Mouse (Mus musculus) forebrain, postnatal 0 days (tissue): ENCODE measurements at regions not wholly inside any gene's neighbourhood (a gene's known extent, or its start where the extent isn't known, plus 50 kb on each side); places are given as distances from the start of the nearest gene placed in this dataset.

Source experiments
- ATAC-seq: fragments of 200-750 bp; cut with Nextera tagmentation; 2 replicates; pipeline ENCODE4 v1.8.0; 2017; ENCODE audit warnings: mild to moderate bottlenecking, moderate library complexity
- DNase-seq: peaks from one replicate; pipeline ENCODE4 v3.0.0-alpha.2; 2015
- H3K27ac ChIP-seq: fragments of 300-500 bp; sonication (generic); 2 replicates; pipeline ENCODE4 v1.5.1; 2014; ENCODE audit warnings: low read depth, mild to moderate bottlenecking, antibody characterized with exemption, low read length, moderate library complexity, mixed read lengths
- H3K27me3 ChIP-seq: fragments of 300-500 bp; sonication (generic); 2 replicates; pipeline ENCODE4 v1.6.1; 2014; ENCODE audit warnings: mild to moderate bottlenecking, low read length, mixed read lengths; ENCODE audit not compliant: insufficient read depth
- H3K36me3 ChIP-seq: fragments of 300-500 bp; sonication (generic); 2 replicates; pipeline ENCODE4 v1.6.1; 2014; ENCODE audit warnings: mild to moderate bottlenecking, moderate library complexity; ENCODE audit not compliant: insufficient read depth
- H3K4me1 ChIP-seq: fragments of 300-500 bp; sonication (generic); 2 replicates; pipeline ENCODE4 v1.6.1; 2014; ENCODE audit warnings: antibody characterized with exemption; ENCODE audit not compliant: insufficient read depth
- H3K4me2 ChIP-seq: fragments of 300-500 bp; sonication (generic); 2 replicates; pipeline ENCODE4 v1.6.1; 2014; ENCODE audit warnings: low read depth, mild to moderate bottlenecking, moderate library complexity
- H3K4me3 ChIP-seq: fragments of 300-500 bp; sonication (generic); 2 replicates; pipeline ENCODE4 v1.5.1; 2014; ENCODE audit warnings: low read depth, low read length, mixed read lengths
- H3K9ac ChIP-seq: fragments of 300-500 bp; sonication (generic); 2 replicates; pipeline ENCODE4 v1.6.1; 2014; ENCODE audit warnings: mild to moderate bottlenecking
- H3K9me3 ChIP-seq: fragments of 300-500 bp; sonication (generic); 2 replicates; pipeline ENCODE4 v1.6.1; 2016; ENCODE audit warnings: low read length
- CTCF ChIP-seq: sonication (generic); IDR thresholded peaks from 2 replicates; pipeline ENCODE4 v1.5.1; 2016; ENCODE audit warnings: antibody characterized with exemption, control low read depth, low read depth
- WGBS: fragments of 180-500 bp; shearing (Covaris S2); extraction: QIAGEN DNeasy Blood & Tissue Kit; methylation state at CpG from one replicate; pipeline ENCODE4 v1.1.7; 2014; 5-methylcytosine and 5-hydroxymethylcytosine counted together

GRCm38 (mm10) chr7:138503016-138503415 is 105.5 kb upstream of the Tcerg1l start:
- 89% methylated on average over 3 of the region's 3 CpGs for WGBS
- ATAC-seq, result no peak

GRCm38 (mm10) chr7:138501347-138502014 is 104.0 kb upstream of the Tcerg1l start:
- H3K4me3 ChIP-seq, result no peak overlapping the region
- DNase-seq, result peak; percentile 74
- H3K4me2 ChIP-seq, result no peak overlapping the region
- no peaks in the 10 kb centered on the region for H3K36me3 ChIP-seq
- H3K27ac ChIP-seq, result no peak overlapping the region
- no peaks in the 10 kb centered on the region for H3K27me3 ChIP-seq
- TF ChIP-seq CTCF, result no peak
- no peaks in the 10 kb centered on the region for H3K9me3 ChIP-seq
- 19% methylated on average over 14 of the region's 14 CpGs for WGBS
- no peak overlapping the region for H3K9ac ChIP-seq
- H3K4me1 ChIP-seq, result no peaks in the 10 kb centered on the region
- peak; percentile 69 for ATAC-seq

More at GRCm38 (mm10) chr7:138503016-138503415, 105.5 kb upstream of the Tcerg1l start:
- no peak for TF ChIP-seq CTCF
- Histone ChIP-seq H3K4me2 (no peak overlapping the region), H3K36me3 (no peaks in the 10 kb centered on the region), H3K4me3 (no peak overlapping the region), H3K9me3 (no peaks in the 10 kb centered on the region), H3K9ac (no peak overlapping the region), H3K4me1 (no peaks in the 10 kb centered on the region), H3K27me3 (no peaks in the 10 kb centered on the region), H3K27ac (no peak overlapping the region)
- no peak for DNase-seq

- Histone ChIP-seq H3K4me3 (no peak overlapping the region), H3K4me1 (no peaks in the 10 kb centered on the region), H3K36me3 (no peaks in the 10 kb centered on the region), H3K27ac (no peak overlapping the region), H3K4me2 (no peak overlapping the region), H3K9ac (no peak overlapping the region), H3K9me3 (no peaks in the 10 kb centered on the region), H3K27me3 (no peaks in the 10 kb centered on the region)
- 67% methylated on average over 2 of the region's 2 CpGs for WGBS
- ATAC-seq (no peak), DNase-seq (no peak)
- TF ChIP-seq CTCF, result no peak
Measured at GRCm38 (mm10) chr7:138497771-138498170, 100.2 kb upstream of the Tcerg1l start.

DNA sequence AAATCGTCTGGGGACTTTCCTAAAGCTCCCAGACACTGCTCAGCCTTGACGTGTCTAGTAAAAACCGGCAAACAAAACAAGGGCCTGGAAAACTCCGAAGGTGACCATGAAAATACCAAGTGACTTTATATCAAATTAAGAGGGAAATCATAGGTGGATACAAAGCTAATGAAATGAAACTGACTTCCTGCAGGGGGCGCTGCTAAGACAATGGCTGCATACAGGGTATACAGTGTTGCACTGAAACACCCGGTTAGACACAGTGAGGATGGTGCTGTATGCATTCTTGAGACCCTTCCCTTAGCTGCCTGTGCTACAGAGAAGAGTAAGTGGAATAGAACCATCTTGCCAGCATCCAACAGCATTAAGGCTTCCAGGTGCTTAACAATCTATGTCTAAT is 99.7 kb upstream of the Tcerg1l start:
- DNase-seq (no peak), ATAC-seq (no peak)
- Histone ChIP-seq H3K4me3 (no peak overlapping the region), H3K27me3 (no peaks in the 10 kb centered on the region), H3K27ac (no peak overlapping the region), H3K9ac (no peak overlapping the region), H3K36me3 (no peaks in the 10 kb centered on the region), H3K4me1 (no peaks in the 10 kb centered on the region), H3K4me2 (no peak overlapping the region), H3K9me3 (no peaks in the 10 kb centered on the region)
- TF ChIP-seq CTCF, result peak; percentile 26; the same call in 1 of the 2 replicates
- 60% methylated on average over 6 of the region's 6 CpGs for WGBS

GRCm38 (mm10) chr7:138493661-138494060 is 96.1 kb upstream of the Tcerg1l start:
- H3K27me3 ChIP-seq, result no peaks in the 10 kb centered on the region
- H3K36me3 ChIP-seq, result no peaks in the 10 kb centered on the region
- DNase-seq (no peak), ATAC-seq (no peak)
- H3K27ac ChIP-seq, result no peak overlapping the region
- H3K4me3 ChIP-seq, result no peak overlapping the region
- H3K9ac ChIP-seq, result no peak overlapping the region
- WGBS, result 55% methylated on average over 4 of the region's 4 CpGs
- H3K4me1 ChIP-seq, result no peaks in the 10 kb centered on the region
- H3K4me2 ChIP-seq, result no peak overlapping the region
- TF ChIP-seq CTCF, result no peak
- no peaks in the 10 kb centered on the region for H3K9me3 ChIP-seq

DNA sequence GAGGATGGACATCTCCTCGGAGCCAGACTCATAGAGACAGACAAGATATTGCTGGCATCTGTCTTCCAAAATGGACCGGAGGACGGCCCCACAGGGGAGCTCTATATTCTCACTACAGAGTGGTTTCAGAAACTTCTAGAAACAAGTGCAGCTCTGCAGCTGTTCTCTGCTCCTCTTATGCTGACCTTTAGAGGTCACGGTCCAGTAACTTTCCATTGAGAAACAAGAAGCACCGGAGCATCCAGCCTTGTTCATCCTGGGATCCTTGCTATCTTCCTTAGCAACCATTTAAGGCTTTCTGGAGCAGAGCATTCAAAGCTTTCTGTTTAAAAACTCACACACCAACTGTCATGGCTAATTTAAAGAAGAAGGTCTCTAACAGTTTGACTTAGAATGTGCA is 94.7 kb upstream of the Tcerg1l start:
- TF ChIP-seq CTCF, result no peak
- 82% methylated on average over 5 of the region's 5 CpGs for WGBS

DNA sequence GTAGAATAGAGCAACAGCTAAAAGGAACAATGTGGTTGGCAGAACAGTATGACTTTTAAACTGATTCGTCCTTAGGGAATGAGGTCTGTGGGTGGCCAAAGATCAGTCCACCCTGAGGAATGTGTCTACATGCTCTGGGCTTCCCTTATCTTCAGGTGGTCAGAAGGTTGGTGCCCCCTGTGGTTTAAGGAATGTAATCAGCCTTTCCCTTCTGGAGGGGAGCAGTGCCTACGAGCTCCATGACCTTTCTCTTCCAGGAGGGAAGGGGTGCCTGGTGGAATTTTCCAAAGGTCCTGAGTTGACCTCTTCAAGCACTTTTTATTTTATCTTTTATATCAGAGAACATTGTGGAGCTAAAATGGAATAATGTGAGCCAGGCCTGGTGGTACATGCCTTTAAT is 91.9 kb upstream of the Tcerg1l start:
- 89% methylated on average over 2 of the region's 2 CpGs for WGBS

More for the DNA sequence above, 94.7 kb upstream of the Tcerg1l start:
- Histone ChIP-seq H3K4me1 (no peaks in the 10 kb centered on the region), H3K27ac (no peak overlapping the region), H3K27me3 (no peaks in the 10 kb centered on the region), H3K36me3 (no peaks in the 10 kb centered on the region), H3K4me3 (no peak overlapping the region), H3K9ac (no peak overlapping the region), H3K4me2 (no peak overlapping the region), H3K9me3 (no peaks in the 10 kb centered on the region)
- no peak for DNase-seq
- no peak for ATAC-seq

More for the DNA sequence above, 91.9 kb upstream of the Tcerg1l start:
- H3K9me3 ChIP-seq, result no peaks in the 10 kb centered on the region
- H3K9ac ChIP-seq, result no peak overlapping the region
- no peaks in the 10 kb centered on the region for H3K36me3 ChIP-seq
- no peaks in the 10 kb centered on the region for H3K4me1 ChIP-seq
- DNase-seq, result no peak
- no peak for TF ChIP-seq CTCF
- no peak overlapping the region for H3K4me2 ChIP-seq
- no peak overlapping the region for H3K4me3 ChIP-seq
- H3K27ac ChIP-seq, result no peak overlapping the region
- no peak for ATAC-seq
- no peaks in the 10 kb centered on the region for H3K27me3 ChIP-seq
